Mouse (Mus musculus): ENCODE measurements around the gene B3galt1. TPM values are rescaled to one million over a fixed set of nuclear protein-coding genes. Genes with fewer than 3 reads are reported as not detected.

Gene B3galt1
- polyA plus RNA-seq, 1 experiment from 2014 or later, result 45.2 TPM

- no peaks in the 10 kb centered on the region for H3K4me1 ChIP-seq (ENCODE audit: control insufficient read depth, insufficient read depth, low read length)
- H3K36me3 ChIP-seq (ENCODE audit: control insufficient read depth, insufficient read depth, low read length), result no peaks in the 10 kb centered on the region
- no peaks in the 10 kb centered on the region for H3K27me3 ChIP-seq (replicated peaks; ENCODE audit: control insufficient read depth, insufficient read depth, low read length)
- no peak for DNase-seq (ENCODE audit: low spot score)
- no peak overlapping the region for H3K4me2 ChIP-seq (ENCODE audit: low read length)
- no peak overlapping the region for H3K27ac ChIP-seq (ENCODE audit: low read depth, low read length)
- H3K9ac ChIP-seq (ENCODE audit: low read length), result no peak overlapping the region
- no peak for ATAC-seq
- H3K4me3 ChIP-seq (ENCODE audit: low read depth, low read length), result no peak overlapping the region
- H3K9me3 ChIP-seq (replicated peaks; ENCODE audit: control insufficient read depth, low read length), result no peaks in the 10 kb centered on the region
- 89% methylated on average over 4 of the region's 4 CpGs for WGBS
Observed at GRCm38 (mm10) chr2:67797561-67797960, 231.9 kb downstream of the B3galt1 start.

DNA sequence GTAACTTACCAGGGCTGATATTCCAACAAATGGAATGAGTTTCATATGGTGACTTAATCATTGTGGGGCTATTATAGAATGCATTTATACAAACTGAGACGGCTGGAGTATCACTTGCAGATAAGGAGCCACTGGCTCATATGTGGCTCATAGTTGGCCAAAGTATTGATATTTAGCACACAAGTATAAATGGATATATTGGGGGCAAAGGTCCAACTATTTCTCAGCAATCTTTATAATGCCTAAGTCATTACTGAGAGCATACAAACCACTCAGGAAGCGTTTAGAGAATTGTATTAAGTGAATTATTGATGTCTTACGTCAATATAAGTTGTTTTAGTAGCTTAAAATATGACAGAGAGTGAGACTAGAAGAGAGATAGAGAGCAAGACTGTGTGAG lies 234.3 kb downstream of the B3galt1 start:
- Histone ChIP-seq H3K9ac (ENCODE audit: low read length) (no peak overlapping the region), H3K4me2 (ENCODE audit: low read length) (no peak overlapping the region), H3K4me3 (ENCODE audit: low read depth, low read length) (no peak overlapping the region), H3K36me3 (ENCODE audit: control insufficient read depth, insufficient read depth, low read length) (no peaks in the 10 kb centered on the region), H3K9me3 (replicated peaks; ENCODE audit: control insufficient read depth, low read length) (no peaks in the 10 kb centered on the region), H3K4me1 (ENCODE audit: control insufficient read depth, insufficient read depth, low read length) (no peaks in the 10 kb centered on the region), H3K27ac (ENCODE audit: low read depth, low read length) (no peak overlapping the region), H3K27me3 (replicated peaks; ENCODE audit: control insufficient read depth, insufficient read depth, low read length) (no peaks in the 10 kb centered on the region)
- WGBS, result 92% methylated on average over 3 of the region's 3 CpGs
- ATAC-seq (no peak), DNase-seq (ENCODE audit: low spot score) (no peak)

DNA sequence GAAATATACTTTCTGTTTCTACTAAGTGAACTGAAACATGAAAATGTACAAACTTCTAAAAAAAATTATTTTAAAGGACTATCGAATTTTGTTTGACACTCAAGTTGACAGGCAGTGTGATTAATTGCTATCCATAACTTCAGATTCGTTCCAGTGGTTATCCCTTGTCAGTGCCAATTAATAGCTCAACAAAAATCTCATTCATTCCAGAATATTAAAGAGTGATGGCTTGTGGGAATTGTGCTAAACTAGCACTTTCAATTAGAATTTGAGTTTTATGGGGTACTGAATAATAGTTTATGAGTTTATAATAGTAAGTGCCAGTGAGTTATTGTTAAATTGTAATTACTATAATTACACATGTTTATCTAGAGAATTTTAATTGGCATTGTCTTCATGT lies 250.5 kb downstream of the B3galt1 start:
- no peaks in the 10 kb centered on the region for H3K27me3 ChIP-seq (replicated peaks; ENCODE audit: control insufficient read depth, insufficient read depth, low read length)
- ATAC-seq (no peak), DNase-seq (ENCODE audit: low spot score) (no peak)
- no peak overlapping the region for H3K4me2 ChIP-seq (ENCODE audit: low read length)
- no peaks in the 10 kb centered on the region for H3K36me3 ChIP-seq (ENCODE audit: control insufficient read depth, insufficient read depth, low read length)
- H3K4me3 ChIP-seq (ENCODE audit: low read depth, low read length), result no peak overlapping the region
- no peak overlapping the region for H3K27ac ChIP-seq (ENCODE audit: low read depth, low read length)
- H3K9me3 ChIP-seq (replicated peaks; ENCODE audit: control insufficient read depth, low read length), result no peaks in the 10 kb centered on the region
- H3K4me1 ChIP-seq (ENCODE audit: control insufficient read depth, insufficient read depth, low read length), result no peaks in the 10 kb centered on the region
- no peak overlapping the region for H3K9ac ChIP-seq (ENCODE audit: low read length)
- 64% methylated on average over 2 of the region's 2 CpGs for WGBS

- Histone ChIP-seq H3K9ac (ENCODE audit: low read length) (no peak overlapping the region), H3K4me1 (ENCODE audit: control insufficient read depth, insufficient read depth, low read length) (no peaks in the 10 kb centered on the region), H3K27ac (ENCODE audit: low read depth, low read length) (no peak overlapping the region), H3K4me3 (ENCODE audit: low read depth, low read length) (no peak overlapping the region), H3K36me3 (ENCODE audit: control insufficient read depth, insufficient read depth, low read length) (no peaks in the 10 kb centered on the region), H3K27me3 (replicated peaks; ENCODE audit: control insufficient read depth, insufficient read depth, low read length) (no peaks in the 10 kb centered on the region), H3K4me2 (ENCODE audit: low read length) (no peak overlapping the region), H3K9me3 (replicated peaks; ENCODE audit: control insufficient read depth, low read length) (no peaks in the 10 kb centered on the region)
- peak; percentile 82; the same call in 1 of the 2 replicates for ATAC-seq
- WGBS, result 46% methylated on average over 2 of the region's 2 CpGs
- DNase-seq (ENCODE audit: low spot score), result peak; percentile 79
Observed at GRCm38 (mm10) chr2:67818014-67818413, 252.3 kb downstream of the B3galt1 start.

DNA sequence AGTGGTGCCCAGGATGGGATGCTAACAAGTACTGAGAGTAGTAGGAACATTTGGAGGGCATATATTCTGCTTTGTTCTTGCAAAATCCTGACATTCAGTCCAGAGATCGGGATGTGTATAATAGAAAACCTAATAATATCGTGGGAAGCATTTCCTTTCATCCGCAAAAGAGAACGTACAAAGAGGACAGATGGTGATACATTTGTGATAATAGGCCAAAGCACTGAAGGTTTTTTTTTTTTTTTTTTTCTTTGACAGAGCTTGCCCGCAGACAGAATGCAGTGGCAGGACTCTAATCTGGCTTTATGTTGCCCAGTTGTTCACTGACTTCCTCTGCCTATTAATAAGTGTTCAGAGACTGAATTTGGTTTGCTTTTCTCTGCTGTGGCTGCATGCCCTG lies 256.7 kb downstream of the B3galt1 start:
- 49% methylated on average over 5 of the region's 5 CpGs for WGBS
- no peaks in the 10 kb centered on the region for H3K9me3 ChIP-seq (replicated peaks; ENCODE audit: control insufficient read depth, low read length)
- H3K27ac ChIP-seq (ENCODE audit: low read depth, low read length), result no peak overlapping the region
- peak; percentile 54; the same call in 1 of the 2 replicates for ATAC-seq
- no peak overlapping the region for H3K4me3 ChIP-seq (ENCODE audit: low read depth, low read length)
- H3K27me3 ChIP-seq (replicated peaks; ENCODE audit: control insufficient read depth, insufficient read depth, low read length), result no peaks in the 10 kb centered on the region
- DNase-seq (ENCODE audit: low spot score), result peak; percentile 33
- H3K4me1 ChIP-seq (ENCODE audit: control insufficient read depth, insufficient read depth, low read length), result no peaks in the 10 kb centered on the region
- H3K36me3 ChIP-seq (ENCODE audit: control insufficient read depth, insufficient read depth, low read length), result no peaks in the 10 kb centered on the region
- H3K9ac ChIP-seq (ENCODE audit: low read length), result no peak overlapping the region
- no peak overlapping the region for H3K4me2 ChIP-seq (ENCODE audit: low read length)

- no peak overlapping the region for H3K9ac ChIP-seq (ENCODE audit: low read length)
- ATAC-seq (no peak), DNase-seq (ENCODE audit: low spot score) (no peak)
- H3K27me3 ChIP-seq (replicated peaks; ENCODE audit: control insufficient read depth, insufficient read depth, low read length), result no peaks in the 10 kb centered on the region
- 93% methylated on average over 4 of the region's 4 CpGs for WGBS
- no peak overlapping the region for H3K4me2 ChIP-seq (ENCODE audit: low read length)
- H3K27ac ChIP-seq (ENCODE audit: low read depth, low read length), result no peak overlapping the region
- no peaks in the 10 kb centered on the region for H3K4me1 ChIP-seq (ENCODE audit: control insufficient read depth, insufficient read depth, low read length)
- H3K36me3 ChIP-seq (ENCODE audit: control insufficient read depth, insufficient read depth, low read length), result no peaks in the 10 kb centered on the region
- no peaks in the 10 kb centered on the region for H3K9me3 ChIP-seq (replicated peaks; ENCODE audit: control insufficient read depth, low read length)
- H3K4me3 ChIP-seq (ENCODE audit: low read depth, low read length), result no peak overlapping the region
Observed at GRCm38 (mm10) chr2:67827697-67828096, 262.0 kb downstream of the B3galt1 start.

GRCm38 (mm10) chr2:67829055-67829915 lies 263.6 kb downstream of the B3galt1 start:
- no peaks in the 10 kb centered on the region for H3K4me1 ChIP-seq (ENCODE audit: control insufficient read depth, insufficient read depth, low read length)
- no peak overlapping the region for H3K4me3 ChIP-seq (ENCODE audit: low read depth, low read length)
- no peaks in the 10 kb centered on the region for H3K9me3 ChIP-seq (replicated peaks; ENCODE audit: control insufficient read depth, low read length)
- H3K4me2 ChIP-seq (ENCODE audit: low read length), result no peak overlapping the region
- H3K27ac ChIP-seq (ENCODE audit: low read depth, low read length), result no peak overlapping the region
- no peaks in the 10 kb centered on the region for H3K36me3 ChIP-seq (ENCODE audit: control insufficient read depth, insufficient read depth, low read length)
- H3K9ac ChIP-seq (ENCODE audit: low read length), result no peak overlapping the region
- 93% methylated on average over 5 of the region's 5 CpGs for WGBS
- no peak for ATAC-seq
- DNase-seq (ENCODE audit: low spot score), result no peak
- no peaks in the 10 kb centered on the region for H3K27me3 ChIP-seq (replicated peaks; ENCODE audit: control insufficient read depth, insufficient read depth, low read length)

GRCm38 (mm10) chr2:67847806-67848205 lies 282.1 kb downstream of the B3galt1 start:
- Histone ChIP-seq H3K4me3 (ENCODE audit: low read depth, low read length) (no peak overlapping the region), H3K36me3 (ENCODE audit: control insufficient read depth, insufficient read depth, low read length) (no peaks in the 10 kb centered on the region), H3K27ac (ENCODE audit: low read depth, low read length) (no peak overlapping the region), H3K27me3 (replicated peaks; ENCODE audit: control insufficient read depth, insufficient read depth, low read length) (no peaks in the 10 kb centered on the region), H3K9me3 (replicated peaks; ENCODE audit: control insufficient read depth, low read length) (no peaks in the 10 kb centered on the region), H3K4me2 (ENCODE audit: low read length) (no peak overlapping the region), H3K9ac (ENCODE audit: low read length) (no peak overlapping the region), H3K4me1 (ENCODE audit: control insufficient read depth, insufficient read depth, low read length) (no peaks in the 10 kb centered on the region)
- WGBS, result 63% methylated on average over 8 of the region's 8 CpGs
- DNase-seq (ENCODE audit: low spot score) (no peak), ATAC-seq (no peak)

GRCm38 (mm10) chr2:67850725-67851124 lies 285.1 kb downstream of the B3galt1 start:
- no peak overlapping the region for H3K4me3 ChIP-seq (ENCODE audit: low read depth, low read length)
- 90% methylated on average over 3 of the region's 3 CpGs for WGBS
- DNase-seq (ENCODE audit: low spot score), result no peak
- no peaks in the 10 kb centered on the region for H3K36me3 ChIP-seq (ENCODE audit: control insufficient read depth, insufficient read depth, low read length)
- H3K4me1 ChIP-seq (ENCODE audit: control insufficient read depth, insufficient read depth, low read length), result no peaks in the 10 kb centered on the region
- no peak overlapping the region for H3K4me2 ChIP-seq (ENCODE audit: low read length)
- no peaks in the 10 kb centered on the region for H3K9me3 ChIP-seq (replicated peaks; ENCODE audit: control insufficient read depth, low read length)
- no peaks in the 10 kb centered on the region for H3K27me3 ChIP-seq (replicated peaks; ENCODE audit: control insufficient read depth, insufficient read depth, low read length)
- H3K27ac ChIP-seq (ENCODE audit: low read depth, low read length), result no peak overlapping the region
- ATAC-seq, result no peak
- no peak overlapping the region for H3K9ac ChIP-seq (ENCODE audit: low read length)
